In genomic region chr1:51191872-51192613, GRCm38 (mm10) we compare ENCODE assay signal across 14 mouse cellular contexts.
DNase-seq lines count a peak whose midpoint lies in the region; ATAC-seq lines count a peak whose summit lies in the region.
"Had no signal": no experiment of that assay in that cellular context is flagged by ENCODE, and none has a peak within 500 bp of the region (broad histone marks: within the 10 kb centered on the region; RNA-seq: fewer than 3 reads in every experiment).

No protein-coding gene starts in this region.

- no peaks in the 10 kb centered on the region; the same call in 1 of the 2 replicates for H3K36me3 ChIP-seq in hindbrain, embryonic 13.5 days
- H3K36me3 ChIP-seq in hindbrain, embryonic 16.5 days (ENCODE audit: control insufficient read depth, insufficient read depth, low read length): no peaks in the 10 kb centered on the region
- H3K36me3 ChIP-seq in neural tube, embryonic 13.5 days: peaks cover 6% of the 10 kb centered on the region
- H3K36me3 ChIP-seq in neural tube, embryonic 15.5 days: no peaks in the 10 kb centered on the region
- no peaks in the 10 kb centered on the region for H3K36me3 ChIP-seq in kidney, embryonic 15.5 days
- H3K36me3 ChIP-seq: limb, embryonic 10.5 days had no signal

- peaks cover 7% of the 10 kb centered on the region for H3K4me1 ChIP-seq in hindbrain, embryonic 13.5 days (replicated peaks)
- H3K4me1 ChIP-seq in hindbrain, embryonic 16.5 days (ENCODE audit: control insufficient read depth, insufficient read depth, low read depth, low read length): no peaks in the 10 kb centered on the region
- H3K4me1 ChIP-seq in neural tube, embryonic 13.5 days (replicated peaks): peaks cover 7% of the 10 kb centered on the region
- H3K4me1 ChIP-seq in neural tube, embryonic 15.5 days: no peaks in the 10 kb centered on the region
- H3K4me1 ChIP-seq in kidney, embryonic 15.5 days: no peaks in the 10 kb centered on the region
- H3K4me1 ChIP-seq: limb, embryonic 10.5 days had no signal

- H3K27ac ChIP-seq in hindbrain, embryonic 13.5 days: peak overlapping the region; percentile 25; the same call in 1 of the 2 replicates
- H3K27ac ChIP-seq in hindbrain, embryonic 16.5 days (ENCODE audit: low read depth, low read length): no peak overlapping the region
- 0 out of 2 replicates have a peak overlapping the region, but pooled peaks have one; percentile 28 for H3K27ac ChIP-seq in neural tube, embryonic 13.5 days (replicated peaks)
- H3K27ac ChIP-seq in neural tube, embryonic 15.5 days (replicated peaks): no peak overlapping the region
- no peak overlapping the region for H3K27ac ChIP-seq in kidney, embryonic 15.5 days
- H3K27ac ChIP-seq: limb, embryonic 10.5 days had no signal

- peak; percentile 21 for DNase-seq in cerebellum, adult 8-10 months
- DNase-seq in cerebellum, adult 11-12 months: no peak
- DNase-seq: kidney, adult 2 months; layer of hippocampus, adult 9-11 months; spleen, adult 18-20 months; thymus, adult 2 months had no signal

- no peak overlapping the region for H3K4me3 ChIP-seq in hindbrain, embryonic 13.5 days
- no peak overlapping the region for H3K4me3 ChIP-seq in hindbrain, embryonic 16.5 days (ENCODE audit: low read length)
- H3K4me3 ChIP-seq in neural tube, embryonic 13.5 days: no peak overlapping the region
- H3K4me3 ChIP-seq in neural tube, embryonic 15.5 days (replicated peaks): no peak overlapping the region
- H3K4me3 ChIP-seq in kidney, embryonic 15.5 days (replicated peaks): no peak overlapping the region
- H3K4me3 ChIP-seq: erythroblast, embryonic 14.5 days; limb, embryonic 10.5 days had no signal

- no peaks in the 10 kb centered on the region for H3K27me3 ChIP-seq in hindbrain, embryonic 13.5 days
- no peaks in the 10 kb centered on the region for H3K27me3 ChIP-seq in hindbrain, embryonic 16.5 days (replicated peaks; ENCODE audit: control insufficient read depth, insufficient read depth, low read length)
- no peaks in the 10 kb centered on the region for H3K27me3 ChIP-seq in neural tube, embryonic 13.5 days
- no peaks in the 10 kb centered on the region for H3K27me3 ChIP-seq in neural tube, embryonic 15.5 days (replicated peaks)
- H3K27me3 ChIP-seq in kidney, embryonic 15.5 days: no peaks in the 10 kb centered on the region

- no peak overlapping the region for H3K4me2 ChIP-seq in hindbrain, embryonic 13.5 days
- no peak overlapping the region for H3K4me2 ChIP-seq in hindbrain, embryonic 16.5 days (ENCODE audit: low read length)
- no peak overlapping the region for H3K4me2 ChIP-seq in neural tube, embryonic 13.5 days
- no peak overlapping the region for H3K4me2 ChIP-seq in neural tube, embryonic 15.5 days
- no peak overlapping the region for H3K4me2 ChIP-seq in kidney, embryonic 15.5 days

- 69% methylated on average over 6 of the region's 6 CpGs for WGBS in hindbrain, embryonic 13.5 days
- 66% methylated on average over 6 of the region's 6 CpGs for WGBS in hindbrain, embryonic 16.5 days
- WGBS in neural tube, embryonic 13.5 days: 57% methylated on average over 6 of the region's 6 CpGs
- 46% methylated on average over 6 of the region's 6 CpGs for WGBS in neural tube, embryonic 15.5 days
- WGBS in kidney, embryonic 15.5 days: 56% methylated on average over 6 of the region's 6 CpGs

- no peak for ATAC-seq in hindbrain, embryonic 13.5 days (ENCODE audit: low FRiP score)
- ATAC-seq in hindbrain, embryonic 16.5 days: no peak
- no peak for ATAC-seq in neural tube, embryonic 13.5 days (ENCODE audit: low read depth)
- ATAC-seq in neural tube, embryonic 15.5 days (ENCODE audit: low FRiP score): no peak
- ATAC-seq in kidney, embryonic 15.5 days (replicated peaks; ENCODE audit: low FRiP score): no peak
- no peak for ATAC-seq in erythroblast, adult 5-6 weeks (replicated peaks; ENCODE audit: low FRiP score, poor library complexity, severe bottlenecking)

- no peaks in the 10 kb centered on the region for H3K9me3 ChIP-seq in hindbrain, embryonic 13.5 days
- no peaks in the 10 kb centered on the region for H3K9me3 ChIP-seq in hindbrain, embryonic 16.5 days (ENCODE audit: control insufficient read depth, low read length)
- H3K9me3 ChIP-seq in neural tube, embryonic 13.5 days: no peaks in the 10 kb centered on the region
- H3K9me3 ChIP-seq in neural tube, embryonic 15.5 days (replicated peaks): no peaks in the 10 kb centered on the region
- no peaks in the 10 kb centered on the region for H3K9me3 ChIP-seq in kidney, embryonic 15.5 days (replicated peaks)
- H3K9me3 ChIP-seq: limb, embryonic 10.5 days had no signal

- H3K9ac ChIP-seq in hindbrain, embryonic 13.5 days: no peak overlapping the region
- no peak overlapping the region for H3K9ac ChIP-seq in hindbrain, embryonic 16.5 days (ENCODE audit: low read depth, low read length)
- H3K9ac ChIP-seq in neural tube, embryonic 13.5 days: no peak overlapping the region
- no peak overlapping the region for H3K9ac ChIP-seq in neural tube, embryonic 15.5 days (replicated peaks)
- H3K9ac ChIP-seq in kidney, embryonic 15.5 days: no peak overlapping the region

Comparison
In these comparisons a context has a peak if more than half of its experiments do, and no peak if none do; other contexts are left out.
1. H3K27ac ChIP-seq: peak in hindbrain, embryonic 13.5 days (single experiment) and neural tube, embryonic 13.5 days (single experiment); none in hindbrain, embryonic 16.5 days (single experiment), neural tube, embryonic 15.5 days (single experiment) and kidney, embryonic 15.5 days (single experiment).